Mouse (Mus musculus): Measurements from ENCODE around the gene Dtx2. TPM values are rescaled to one million over a fixed set of nuclear protein-coding genes. Genes with fewer than 3 reads are reported as not detected.

The Dtx2 gene
- polyA plus RNA-seq, 1 experiment from 2014 or later: 22.9 TPM

- no peak overlapping the region for H3K4me3 ChIP-seq (replicated peaks)
- no peak overlapping the region; the same call in 1 of the 2 replicates for H3K9ac ChIP-seq
- H3K4me2 ChIP-seq: no peak overlapping the region
- H3K27me3 ChIP-seq (replicated peaks): no peaks in the 10 kb centered on the region
- H3K9me3 ChIP-seq: no peaks in the 10 kb centered on the region
- peaks cover 9% of the 10 kb centered on the region; the same call in 1 of the 2 replicates for H3K36me3 ChIP-seq
- no peak for ATAC-seq (ENCODE audit: insufficient read depth, low FRiP score, low read depth)
- whole genome bisulfite sequencing: 81% methylated on average over 4 of the region's 4 CpGs
- no peak overlapping the region for H3K27ac ChIP-seq
- 0 out of 2 replicates have a peak, but pooled peaks cover 12% of the 10 kb centered on the region for H3K4me1 ChIP-seq
Measured at GRCm38 (mm10) chr5:136004537-136004936, 9.9 kb downstream of the Dtx2 start.

DNA sequence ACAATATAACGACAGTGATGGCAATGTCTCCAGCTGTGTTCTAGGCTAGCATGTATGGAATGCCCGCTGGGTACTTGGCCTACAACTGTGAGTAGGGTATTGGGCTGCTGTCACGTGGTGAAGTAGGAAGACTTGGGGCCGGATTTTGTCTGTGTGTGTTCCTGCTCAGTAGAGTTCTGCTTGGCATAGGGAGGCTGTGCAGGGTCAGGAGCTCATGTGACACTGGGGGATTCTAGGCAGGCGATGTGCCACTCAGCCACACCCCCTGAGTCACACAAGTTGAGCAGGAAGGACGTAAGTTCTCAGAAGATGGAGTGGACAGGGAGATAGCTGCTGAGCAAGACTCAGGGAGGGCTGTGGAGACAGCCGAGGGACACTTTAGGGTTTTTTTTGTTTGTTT, 13.1 kb downstream of the Dtx2 start:
- 73% methylated on average over 7 of the region's 7 CpGs for WGBS
- H3K27me3 ChIP-seq (replicated peaks): no peaks in the 10 kb centered on the region
- 0 out of 2 replicates have a peak, but pooled peaks cover 8% of the 10 kb centered on the region for H3K4me1 ChIP-seq
- no peak overlapping the region for H3K4me2 ChIP-seq
- H3K4me3 ChIP-seq (replicated peaks): no peak overlapping the region
- peaks cover 15% of the 10 kb centered on the region for H3K36me3 ChIP-seq
- no peak for ATAC-seq (ENCODE audit: insufficient read depth, low FRiP score, low read depth)
- no peak overlapping the region for H3K9ac ChIP-seq
- H3K9me3 ChIP-seq: no peaks in the 10 kb centered on the region
- H3K27ac ChIP-seq: no peak overlapping the region

GRCm38 (mm10) chr5:136014877-136015276, 20.3 kb downstream of the Dtx2 start:
- Histone ChIP-seq H3K9ac (no peak overlapping the region), H3K36me3 (peaks cover 20% of the 10 kb centered on the region), H3K4me1 (0 out of 2 replicates have a peak, but pooled peaks cover 5% of the 10 kb centered on the region), H3K27me3 (replicated peaks) (no peaks in the 10 kb centered on the region), H3K4me3 (replicated peaks) (no peak overlapping the region), H3K4me2 (no peak overlapping the region), H3K9me3 (no peaks in the 10 kb centered on the region), H3K27ac (peak overlapping the region; percentile 87)
- 90% methylated on average over 10 of the region's 10 CpGs for WGBS
- no peak for ATAC-seq (ENCODE audit: insufficient read depth, low FRiP score, low read depth)

- no peak overlapping the region for H3K9ac ChIP-seq
- no peaks in the 10 kb centered on the region for H3K27me3 ChIP-seq (replicated peaks)
- WGBS: 77% methylated on average over 10 of the region's 10 CpGs
- H3K4me1 ChIP-seq: 0 out of 2 replicates have a peak, but pooled peaks cover 5% of the 10 kb centered on the region
- ATAC-seq (ENCODE audit: insufficient read depth, low FRiP score, low read depth): no peak
- no peak overlapping the region for H3K4me3 ChIP-seq (replicated peaks)
- peaks cover 20% of the 10 kb centered on the region; the same call in 1 of the 2 replicates for H3K36me3 ChIP-seq
- H3K27ac ChIP-seq: peak overlapping the region; percentile 87
- no peak overlapping the region for H3K4me2 ChIP-seq
- H3K9me3 ChIP-seq: no peaks in the 10 kb centered on the region
Measured at GRCm38 (mm10) chr5:136015586-136015985, 21.0 kb downstream of the Dtx2 start.

DNA sequence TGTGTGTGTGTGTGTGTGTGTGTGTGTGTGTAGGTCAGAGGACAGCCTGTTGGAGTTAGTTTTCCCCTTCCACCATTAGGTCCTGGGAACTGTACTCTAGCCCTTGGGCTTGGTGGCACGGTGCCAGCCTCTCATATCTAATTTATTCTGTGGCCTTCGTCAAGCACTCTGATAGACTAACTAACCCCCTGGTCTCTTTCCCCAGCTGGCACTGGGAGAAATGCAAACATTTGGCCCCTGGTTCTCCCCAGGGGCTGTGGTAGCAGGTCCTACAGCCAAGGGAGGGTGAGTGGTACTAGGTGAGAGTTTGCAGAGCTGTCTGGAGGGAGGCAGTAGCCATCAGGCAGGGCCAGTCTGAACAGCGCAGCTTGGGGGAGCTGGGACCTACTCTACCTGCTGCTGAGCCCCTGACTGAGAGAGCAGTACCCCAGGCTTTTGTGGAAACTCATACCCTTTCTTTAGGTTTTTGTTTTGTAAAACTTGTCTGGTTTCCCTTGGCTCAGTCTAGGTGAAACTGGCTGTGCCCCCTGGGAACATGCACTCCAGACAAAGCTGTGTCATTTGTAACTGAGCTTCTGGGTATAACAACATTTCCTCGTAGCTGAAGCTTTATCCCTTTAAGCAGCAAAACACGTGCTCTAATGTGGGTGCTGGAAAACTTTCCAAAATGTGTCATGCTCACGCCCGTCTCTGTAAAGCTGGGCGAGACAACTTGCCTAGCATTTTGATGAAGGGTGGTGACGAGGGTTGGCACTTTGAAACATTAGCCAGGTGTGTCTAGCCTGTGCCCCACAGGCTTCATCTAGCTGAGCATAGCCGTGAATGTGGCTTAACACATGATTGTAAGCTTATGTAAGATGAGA, 21.6 kb downstream of the Dtx2 start:
- Histone ChIP-seq H3K36me3 (peaks cover 19% of the 10 kb centered on the region; the same call in 1 of the 2 replicates), H3K9me3 (no peaks in the 10 kb centered on the region), H3K4me1 (0 out of 2 replicates have a peak, but pooled peaks cover 5% of the 10 kb centered on the region), H3K4me3 (replicated peaks) (no peak overlapping the region), H3K27ac (peak overlapping the region; percentile 87), H3K27me3 (replicated peaks) (no peaks in the 10 kb centered on the region), H3K4me2 (no peak overlapping the region), H3K9ac (no peak overlapping the region)
- ATAC-seq (ENCODE audit: insufficient read depth, low FRiP score, low read depth): peak; percentile 79
- 59% methylated on average over 10 of the region's 10 CpGs for WGBS

GRCm38 (mm10) chr5:136017262-136017661, 22.7 kb downstream of the Dtx2 start:
- Histone ChIP-seq H3K9me3 (no peaks in the 10 kb centered on the region), H3K4me3 (replicated peaks) (no peak overlapping the region), H3K4me2 (no peak overlapping the region), H3K4me1 (0 out of 2 replicates have a peak, but pooled peaks cover 5% of the 10 kb centered on the region), H3K27me3 (replicated peaks) (no peaks in the 10 kb centered on the region), H3K9ac (no peak overlapping the region), H3K36me3 (peaks cover 13% of the 10 kb centered on the region; the same call in 1 of the 2 replicates), H3K27ac (0 out of 2 replicates have a peak overlapping the region, but pooled peaks have one; percentile 87)
- WGBS: 77% methylated on average over 6 of the region's 6 CpGs
- ATAC-seq (ENCODE audit: insufficient read depth, low FRiP score, low read depth): no peak

GRCm38 (mm10) chr5:136018726-136019125, 24.1 kb downstream of the Dtx2 start:
- Histone ChIP-seq H3K4me3 (replicated peaks) (no peak overlapping the region), H3K36me3 (peaks cover 8% of the 10 kb centered on the region; the same call in 1 of the 2 replicates), H3K4me1 (0 out of 2 replicates have a peak, but pooled peaks cover 5% of the 10 kb centered on the region), H3K9ac (no peak overlapping the region), H3K27ac (no peak overlapping the region), H3K4me2 (no peak overlapping the region), H3K27me3 (replicated peaks) (no peaks in the 10 kb centered on the region), H3K9me3 (no peaks in the 10 kb centered on the region)
- no peak for ATAC-seq (ENCODE audit: insufficient read depth, low FRiP score, low read depth)
- WGBS: 84% methylated on average over 2 of the region's 2 CpGs

DNA sequence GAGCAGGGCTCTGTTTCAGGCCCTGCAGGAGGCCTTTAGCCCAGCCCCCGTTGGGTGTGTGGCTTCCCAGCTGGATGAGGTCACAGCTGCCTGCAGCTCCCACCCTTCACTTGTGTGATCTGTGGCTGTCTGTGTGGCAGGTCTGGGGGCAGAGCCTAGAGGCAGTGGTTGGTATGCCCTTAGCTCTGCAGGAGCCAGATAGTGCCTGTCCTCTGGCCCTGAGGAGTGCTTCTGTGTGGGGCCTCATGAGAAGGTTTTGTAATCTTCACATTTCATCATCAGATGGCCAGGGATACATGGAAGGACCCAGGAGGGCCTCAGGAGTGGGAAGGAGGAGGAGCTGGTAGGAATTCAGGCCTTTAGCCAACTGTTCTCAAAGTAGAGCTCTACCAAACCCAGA, 25.3 kb downstream of the Dtx2 start:
- WGBS: 37% methylated on average over 1 of the region's 1 CpGs
- Histone ChIP-seq H3K27me3 (replicated peaks) (no peaks in the 10 kb centered on the region), H3K4me2 (no peak overlapping the region), H3K36me3 (peaks cover 4% of the 10 kb centered on the region; the same call in 1 of the 2 replicates), H3K27ac (no peak overlapping the region), H3K4me3 (replicated peaks) (no peak overlapping the region), H3K4me1 (0 out of 2 replicates have a peak, but pooled peaks cover 5% of the 10 kb centered on the region), H3K9me3 (no peaks in the 10 kb centered on the region), H3K9ac (no peak overlapping the region)
- no peak for ATAC-seq (ENCODE audit: insufficient read depth, low FRiP score, low read depth)

DNA sequence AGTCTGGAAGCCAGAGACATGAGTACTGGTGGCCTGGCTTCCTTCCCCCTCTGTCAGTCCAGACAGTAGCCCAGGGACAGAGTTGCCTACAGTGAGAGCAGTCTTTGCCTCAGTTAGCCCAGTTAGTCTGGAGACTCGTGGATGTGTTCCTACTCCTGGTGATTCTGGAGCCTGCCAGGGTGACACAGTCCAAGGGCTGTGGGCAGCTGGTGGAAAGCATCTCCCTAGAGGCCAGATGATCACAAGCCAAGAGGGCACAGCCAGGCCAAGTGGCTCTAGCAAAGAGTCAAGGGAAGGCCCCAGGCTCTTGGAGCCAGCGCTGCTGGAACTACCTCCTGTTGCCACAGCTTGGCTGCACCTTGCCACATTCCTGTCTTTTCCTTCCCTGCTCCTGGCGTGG, 31.1 kb downstream of the Dtx2 start:
- no peak overlapping the region for H3K9ac ChIP-seq
- peaks cover 32% of the 10 kb centered on the region; the same call in 1 of the 2 replicates for H3K36me3 ChIP-seq

DNA sequence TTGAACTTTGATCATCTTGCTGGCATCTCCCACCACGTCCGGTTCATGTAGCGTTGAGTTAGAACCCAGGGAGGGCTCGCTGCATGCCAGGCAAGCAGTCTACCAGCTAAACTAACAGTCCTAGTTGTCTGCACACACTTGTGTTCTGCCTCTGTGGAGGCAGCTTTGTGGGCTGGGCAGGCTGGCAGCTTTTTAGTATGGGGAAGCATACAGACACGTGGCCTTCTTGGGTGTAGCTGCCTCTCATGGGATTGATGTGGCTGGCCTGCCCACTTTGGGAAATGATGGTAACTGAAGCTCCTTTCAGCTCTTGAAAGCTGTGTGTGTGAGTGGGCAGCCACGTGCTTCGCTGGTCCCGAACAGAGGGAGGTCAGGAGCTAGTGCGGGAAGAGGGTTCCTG, 32.3 kb downstream of the Dtx2 start:
- Histone ChIP-seq H3K27ac (no peak overlapping the region), H3K9me3 (no peaks in the 10 kb centered on the region), H3K27me3 (replicated peaks) (no peaks in the 10 kb centered on the region), H3K4me1 (no peaks in the 10 kb centered on the region), H3K4me2 (no peak overlapping the region), H3K36me3 (peaks cover 33% of the 10 kb centered on the region), H3K4me3 (replicated peaks) (no peak overlapping the region), H3K9ac (no peak overlapping the region)
- 89% methylated on average over 9 of the region's 9 CpGs for WGBS
- ATAC-seq (ENCODE audit: insufficient read depth, low FRiP score, low read depth): no peak

More for the DNA sequence above, 31.1 kb downstream of the Dtx2 start:
- no peak for ATAC-seq (ENCODE audit: insufficient read depth, low FRiP score, low read depth)
- Histone ChIP-seq H3K27ac (no peak overlapping the region), H3K4me1 (no peaks in the 10 kb centered on the region), H3K27me3 (replicated peaks) (no peaks in the 10 kb centered on the region), H3K4me2 (no peak overlapping the region), H3K9me3 (no peaks in the 10 kb centered on the region), H3K4me3 (replicated peaks) (no peak overlapping the region)
- WGBS: 74% methylated on average over 3 of the region's 3 CpGs

- H3K9me3 ChIP-seq: no peaks in the 10 kb centered on the region
- no peak overlapping the region for H3K4me2 ChIP-seq
- no peak overlapping the region for H3K27ac ChIP-seq
- 75% methylated on average over 11 of the region's 11 CpGs for WGBS
- H3K4me1 ChIP-seq: no peaks in the 10 kb centered on the region
- no peak overlapping the region for H3K9ac ChIP-seq
- peaks cover 37% of the 10 kb centered on the region for H3K36me3 ChIP-seq
- no peaks in the 10 kb centered on the region for H3K27me3 ChIP-seq (replicated peaks)
- no peak overlapping the region for H3K4me3 ChIP-seq (replicated peaks)
- ATAC-seq (ENCODE audit: insufficient read depth, low FRiP score, low read depth): no peak
Measured at GRCm38 (mm10) chr5:136027612-136028311, 33.2 kb downstream of the Dtx2 start.

DNA sequence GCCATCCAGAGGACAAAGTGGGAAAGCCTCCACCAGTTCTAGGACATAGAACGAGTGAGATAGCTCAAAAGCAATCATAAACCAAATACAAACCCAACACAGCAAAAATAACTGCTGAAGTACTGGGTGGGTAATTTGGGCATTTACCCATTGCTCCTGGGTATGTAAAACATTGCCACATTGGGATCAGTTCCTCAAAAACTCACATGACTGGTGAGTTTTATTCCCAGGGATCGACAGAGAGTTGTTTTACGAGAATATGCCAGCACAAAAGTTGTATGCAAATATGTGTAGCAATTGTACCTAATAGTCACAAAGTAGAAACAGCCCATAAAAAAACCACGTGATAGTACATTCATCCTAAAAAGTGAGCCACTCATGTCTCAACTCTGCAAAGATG, 40.3 kb downstream of the Dtx2 start:
- no peak overlapping the region for H3K4me2 ChIP-seq
- ATAC-seq (ENCODE audit: insufficient read depth, low FRiP score, low read depth): no peak
- no peak overlapping the region for H3K27ac ChIP-seq
- H3K9ac ChIP-seq: no peak overlapping the region
- 0 out of 2 replicates have a peak, but pooled peaks cover 6% of the 10 kb centered on the region for H3K4me1 ChIP-seq
- no peaks in the 10 kb centered on the region for H3K27me3 ChIP-seq (replicated peaks)
- no peaks in the 10 kb centered on the region for H3K9me3 ChIP-seq
- WGBS: 74% methylated on average over 4 of the region's 4 CpGs
- H3K4me3 ChIP-seq (replicated peaks): no peak overlapping the region
- H3K36me3 ChIP-seq: peaks cover 16% of the 10 kb centered on the region

Data from stomach, embryonic 15.5 days (tissue).